ENCODE assay signal across 13 mouse cellular contexts in the genomic region with DNA sequence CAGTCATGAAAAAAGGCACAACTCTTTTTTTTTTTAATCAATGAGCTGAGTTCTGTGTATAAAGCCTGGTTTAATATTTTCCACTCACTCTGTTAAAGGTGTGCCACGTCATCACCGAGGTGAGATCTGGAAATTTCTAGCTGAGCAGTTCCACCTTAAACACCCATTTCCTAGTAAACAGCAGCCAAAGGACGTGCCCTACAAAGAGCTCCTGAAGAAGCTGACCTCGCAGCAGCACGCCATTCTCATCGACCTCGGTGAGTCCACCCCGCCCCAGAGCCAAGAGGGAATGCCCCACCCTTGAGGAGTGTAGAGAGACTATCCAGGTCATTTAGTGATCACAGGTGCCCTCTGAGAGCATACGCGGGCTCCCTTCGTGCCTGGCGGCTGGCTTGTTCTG.
DNase-seq lines count a peak whose midpoint lies in the region; ATAC-seq lines count a peak whose summit lies in the region.
"Had no signal": no experiment of that assay in that cellular context is flagged by ENCODE, and none has a peak within 500 bp of the region (broad histone marks: within the 10 kb centered on the region; RNA-seq: fewer than 3 reads in every experiment).

No protein-coding gene starts in this region.

- peaks cover 47% of the 10 kb centered on the region for H3K36me3 ChIP-seq in intestine, embryonic 14.5 days (ENCODE audit: control insufficient read depth, insufficient read depth, low read length)
- peaks cover 9% of the 10 kb centered on the region for H3K36me3 ChIP-seq in intestine, embryonic 16.5 days (ENCODE audit: control insufficient read depth, insufficient read depth, low read length)
- no peaks in the 10 kb centered on the region for H3K36me3 ChIP-seq in midbrain, embryonic 15.5 days (replicated peaks)
- H3K36me3 ChIP-seq in midbrain, embryonic 10.5 days = peaks cover 49% of the 10 kb centered on the region
- peaks cover 27% of the 10 kb centered on the region for H3K36me3 ChIP-seq in hindbrain, embryonic 13.5 days
- H3K36me3 ChIP-seq in limb, embryonic 15.5 days = peaks cover 15% of the 10 kb centered on the region
- peaks cover 29% of the 10 kb centered on the region for H3K36me3 ChIP-seq in forebrain, embryonic 12.5 days (replicated peaks)

- peaks cover 10% of the 10 kb centered on the region; the same call in 1 of the 2 replicates for H3K4me1 ChIP-seq in intestine, embryonic 14.5 days (replicated peaks; ENCODE audit: control insufficient read depth, insufficient read depth, low read length)
- peaks cover 11% of the 10 kb centered on the region for H3K4me1 ChIP-seq in intestine, embryonic 16.5 days (ENCODE audit: control insufficient read depth, insufficient read depth, low read length)
- peaks cover 13% of the 10 kb centered on the region for H3K4me1 ChIP-seq in midbrain, embryonic 15.5 days
- H3K4me1 ChIP-seq in midbrain, embryonic 10.5 days = peaks cover 30% of the 10 kb centered on the region
- peaks cover 32% of the 10 kb centered on the region for H3K4me1 ChIP-seq in hindbrain, embryonic 13.5 days (replicated peaks)
- H3K4me1 ChIP-seq in limb, embryonic 15.5 days = peaks cover 38% of the 10 kb centered on the region
- H3K4me1 ChIP-seq in forebrain, embryonic 12.5 days = peaks cover 17% of the 10 kb centered on the region

- ATAC-seq in intestine, embryonic 14.5 days (replicated peaks; ENCODE audit: low FRiP score, low TSS enrichment, low read depth) = 0 out of 2 replicates have a peak, but pooled peaks have one; percentile 34
- ATAC-seq in intestine, embryonic 16.5 days = no peak
- peak; percentile 19; the same call in 1 of the 2 replicates for ATAC-seq in midbrain, embryonic 15.5 days (replicated peaks)
- no peak for ATAC-seq in hindbrain, embryonic 13.5 days (ENCODE audit: low FRiP score)
- no peak for ATAC-seq in limb, embryonic 15.5 days (ENCODE audit: insufficient number of reproducible peaks, low FRiP score, low TSS enrichment, low read depth)
- no peak for ATAC-seq in forebrain, embryonic 12.5 days (ENCODE audit: low FRiP score)

- no peaks in the 10 kb centered on the region for H3K27me3 ChIP-seq in intestine, embryonic 14.5 days (replicated peaks; ENCODE audit: control insufficient read depth, insufficient read depth, low read length)
- no peaks in the 10 kb centered on the region for H3K27me3 ChIP-seq in intestine, embryonic 16.5 days (replicated peaks; ENCODE audit: control insufficient read depth, insufficient read depth, low read length)
- H3K27me3 ChIP-seq in midbrain, embryonic 15.5 days (replicated peaks) = no peaks in the 10 kb centered on the region
- H3K27me3 ChIP-seq in midbrain, embryonic 10.5 days (ENCODE audit: low read depth, poor library complexity, severe bottlenecking) = no peaks in the 10 kb centered on the region
- H3K27me3 ChIP-seq in hindbrain, embryonic 13.5 days = no peaks in the 10 kb centered on the region
- no peaks in the 10 kb centered on the region for H3K27me3 ChIP-seq in limb, embryonic 15.5 days
- H3K27me3 ChIP-seq in forebrain, embryonic 12.5 days = no peaks in the 10 kb centered on the region
- H3K27me3 ChIP-seq: CH12.LX; lung, embryonic 15.5 days; megakaryocyte, embryonic 14.5 days had no signal

- H3K9ac ChIP-seq in intestine, embryonic 14.5 days (ENCODE audit: low read length) = no peak overlapping the region
- H3K9ac ChIP-seq in intestine, embryonic 16.5 days (ENCODE audit: low read depth, low read length) = no peak overlapping the region
- H3K9ac ChIP-seq in midbrain, embryonic 15.5 days = no peak overlapping the region
- H3K9ac ChIP-seq in hindbrain, embryonic 13.5 days = no peak overlapping the region
- H3K9ac ChIP-seq in limb, embryonic 15.5 days = no peak overlapping the region
- no peak overlapping the region for H3K9ac ChIP-seq in forebrain, embryonic 12.5 days
- H3K9ac ChIP-seq: lung, embryonic 15.5 days had no signal

- DNase-seq in intestine, embryonic 14.5 days (ENCODE audit: low spot score) = no peak
- DNase-seq in midbrain, embryonic 10.5 days (ENCODE audit: low spot score) = no peak
- DNase-seq in layer of hippocampus, postnatal 25 days (ENCODE audit: extremely low spot score in 1 of 2, low spot score in 1 of 2) = no peak
- DNase-seq: cerebellum, adult 9-10 months; liver had no signal

- H3K4me3 ChIP-seq in intestine, embryonic 14.5 days (ENCODE audit: low read depth, low read length) = no peak overlapping the region
- no peak overlapping the region for H3K4me3 ChIP-seq in intestine, embryonic 16.5 days (ENCODE audit: low read length)
- H3K4me3 ChIP-seq in midbrain, embryonic 15.5 days = no peak overlapping the region
- H3K4me3 ChIP-seq in midbrain, embryonic 10.5 days = no peak overlapping the region
- no peak overlapping the region for H3K4me3 ChIP-seq in hindbrain, embryonic 13.5 days
- no peak overlapping the region for H3K4me3 ChIP-seq in limb, embryonic 15.5 days
- no peak overlapping the region for H3K4me3 ChIP-seq in forebrain, embryonic 12.5 days (replicated peaks)
- H3K4me3 ChIP-seq: lung, embryonic 15.5 days; megakaryocyte, embryonic 14.5 days had no signal

- no peak overlapping the region for H3K4me2 ChIP-seq in intestine, embryonic 14.5 days (ENCODE audit: low read length)
- H3K4me2 ChIP-seq in intestine, embryonic 16.5 days (ENCODE audit: low read depth, low read length) = no peak overlapping the region
- H3K4me2 ChIP-seq in midbrain, embryonic 15.5 days = no peak overlapping the region
- H3K4me2 ChIP-seq in hindbrain, embryonic 13.5 days = no peak overlapping the region
- no peak overlapping the region for H3K4me2 ChIP-seq in limb, embryonic 15.5 days
- no peak overlapping the region for H3K4me2 ChIP-seq in forebrain, embryonic 12.5 days
- H3K4me2 ChIP-seq: lung, embryonic 15.5 days had no signal

- 91% methylated on average over 12 of the region's 12 CpGs for WGBS in intestine, embryonic 14.5 days
- WGBS in intestine, embryonic 16.5 days = 76% methylated on average over 12 of the region's 12 CpGs
- 94% methylated on average over 12 of the region's 12 CpGs for WGBS in midbrain, embryonic 15.5 days
- WGBS in midbrain, embryonic 10.5 days = 97% methylated on average over 12 of the region's 12 CpGs
- 88% methylated on average over 12 of the region's 12 CpGs for WGBS in hindbrain, embryonic 13.5 days
- 75% methylated on average over 12 of the region's 12 CpGs for WGBS in limb, embryonic 15.5 days
- 93% methylated on average over 12 of the region's 12 CpGs for WGBS in forebrain, embryonic 12.5 days

- no peak overlapping the region for H3K27ac ChIP-seq in intestine, embryonic 14.5 days (ENCODE audit: low read depth)
- H3K27ac ChIP-seq in intestine, embryonic 16.5 days (ENCODE audit: low read length) = no peak overlapping the region
- H3K27ac ChIP-seq in midbrain, embryonic 15.5 days = no peak overlapping the region
- no peak overlapping the region for H3K27ac ChIP-seq in midbrain, embryonic 10.5 days (replicated peaks)
- peak overlapping the region; percentile 52; the same call in 1 of the 2 replicates for H3K27ac ChIP-seq in hindbrain, embryonic 13.5 days
- peak overlapping the region; percentile 88 for H3K27ac ChIP-seq in limb, embryonic 15.5 days
- no peak overlapping the region for H3K27ac ChIP-seq in forebrain, embryonic 12.5 days
- H3K27ac ChIP-seq: lung, embryonic 15.5 days had no signal

- H3K9me3 ChIP-seq in intestine, embryonic 14.5 days (ENCODE audit: control insufficient read depth, low read length) = no peaks in the 10 kb centered on the region
- no peaks in the 10 kb centered on the region for H3K9me3 ChIP-seq in intestine, embryonic 16.5 days (ENCODE audit: control insufficient read depth, low read length)
- no peaks in the 10 kb centered on the region for H3K9me3 ChIP-seq in midbrain, embryonic 15.5 days
- H3K9me3 ChIP-seq in midbrain, embryonic 10.5 days (replicated peaks) = no peaks in the 10 kb centered on the region
- H3K9me3 ChIP-seq in hindbrain, embryonic 13.5 days = no peaks in the 10 kb centered on the region
- H3K9me3 ChIP-seq in limb, embryonic 15.5 days = no peaks in the 10 kb centered on the region
- H3K9me3 ChIP-seq in forebrain, embryonic 12.5 days = no peaks in the 10 kb centered on the region
- H3K9me3 ChIP-seq: lung, embryonic 15.5 days; megakaryocyte, embryonic 14.5 days had no signal

Comparison
In these comparisons a context has a peak if more than half of its experiments do, and no peak if none do; other contexts are left out.
1. ATAC-seq: peak in intestine, embryonic 14.5 days (single experiment) and midbrain, embryonic 15.5 days (single experiment); none in intestine, embryonic 16.5 days (single experiment), hindbrain, embryonic 13.5 days (single experiment), limb, embryonic 15.5 days (single experiment) and forebrain, embryonic 12.5 days (single experiment).
2. H3K27ac ChIP-seq: peak in hindbrain, embryonic 13.5 days (single experiment) and limb, embryonic 15.5 days (single experiment); none in intestine, embryonic 14.5 days (single experiment), intestine, embryonic 16.5 days (single experiment), midbrain, embryonic 15.5 days (single experiment), midbrain, embryonic 10.5 days (single experiment) and forebrain, embryonic 12.5 days (single experiment).